Mouse (Mus musculus): ENCODE data around the gene Rtkn2.

The Rtkn2 gene

GRCm38 (mm10) chr10:68043973-68044372 lies 64.6 kb downstream of the Rtkn2 start:
- DNase-seq, result no peak

GRCm38 (mm10) chr10:68044864-68045263 lies 65.5 kb downstream of the Rtkn2 start:
- DNase-seq, result no peak

- no peak for DNase-seq
These were observed 69.4 kb downstream of the Rtkn2 start for GRCm38 (mm10) chr10:68048641-68049305.

GRCm38 (mm10) chr10:68050882-68051281 lies 71.5 kb downstream of the Rtkn2 start:
- DNase-seq, result no peak

- DNase-seq, result no peak
These were observed 72.1 kb downstream of the Rtkn2 start for GRCm38 (mm10) chr10:68051316-68051933.

- no peak for DNase-seq
These were observed 72.9 kb downstream of the Rtkn2 start for GRCm38 (mm10) chr10:68052307-68052706.

GRCm38 (mm10) chr10:68054131-68054530 lies 74.8 kb downstream of the Rtkn2 start:
- DNase-seq, result no peak

GRCm38 (mm10) chr10:68054706-68055105 lies 75.3 kb downstream of the Rtkn2 start:
- no peak for DNase-seq

- DNase-seq, result no peak
These were observed 78.5 kb downstream of the Rtkn2 start for GRCm38 (mm10) chr10:68057841-68058240.

- no peak for DNase-seq
These were observed 79.0 kb downstream of the Rtkn2 start for GRCm38 (mm10) chr10:68058378-68058777.

GRCm38 (mm10) chr10:68060590-68061248 lies 81.3 kb downstream of the Rtkn2 start:
- no peak for DNase-seq

- no peak for DNase-seq
These were observed 81.9 kb downstream of the Rtkn2 start for GRCm38 (mm10) chr10:68061249-68061615.

GRCm38 (mm10) chr10:68063806-68064545 lies 84.6 kb downstream of the Rtkn2 start:
- DNase-seq, result no peak

GRCm38 (mm10) chr10:68064571-68064970 lies 85.2 kb downstream of the Rtkn2 start:
- no peak for DNase-seq

- DNase-seq, result no peak
These were observed 86.8 kb downstream of the Rtkn2 start for GRCm38 (mm10) chr10:68066173-68066572.

GRCm38 (mm10) chr10:68067961-68068360 lies 88.6 kb downstream of the Rtkn2 start:
- no peak for DNase-seq

- DNase-seq, result no peak
These were observed 89.1 kb downstream of the Rtkn2 start for GRCm38 (mm10) chr10:68068426-68068825.

- DNase-seq, result no peak
These were observed 91.7 kb downstream of the Rtkn2 start for GRCm38 (mm10) chr10:68071041-68071440.

- no peak for DNase-seq
These were observed 93.3 kb downstream of the Rtkn2 start for GRCm38 (mm10) chr10:68072626-68073025.

GRCm38 (mm10) chr10:68074291-68074690 lies 94.9 kb downstream of the Rtkn2 start:
- DNase-seq, result no peak

- DNase-seq, result no peak
These were observed 95.8 kb downstream of the Rtkn2 start for GRCm38 (mm10) chr10:68075181-68075580.

- no peak for DNase-seq
These were observed 99.3 kb downstream of the Rtkn2 start for GRCm38 (mm10) chr10:68078708-68079107.

- DNase-seq, result no peak
These were observed 100.7 kb downstream of the Rtkn2 start for GRCm38 (mm10) chr10:68079910-68080670.
